Mouse (Mus musculus) heart, embryonic 11.5 days (tissue): ENCODE results near the gene Rpl29. TPM values are rescaled to one million over a fixed set of nuclear protein-coding genes. Genes with fewer than 3 reads are reported as not detected.

Source experiments
- ATAC-seq: fragments of 200-750 bp; cut with Nextera tagmentation; replicated peaks from 2 replicates; pipeline ENCODE4 v1.8.0; 2017; ENCODE audit warnings: moderate library complexity; ENCODE audit not compliant: insufficient number of reproducible peaks, low FRiP score, low TSS enrichment
- H3K27ac ChIP-seq: fragments of 300-500 bp; sonication (generic); 2 replicates; pipeline ENCODE4 v1.5.1; 2014; ENCODE audit warnings: mild to moderate bottlenecking, low read depth, low read length
- H3K27me3 ChIP-seq: fragments of 300-500 bp; sonication (generic); 2 replicates; pipeline ENCODE4 v1.6.1; 2014; ENCODE audit warnings: mild to moderate bottlenecking, low read length, mixed read lengths; ENCODE audit not compliant: control insufficient read depth, insufficient read depth
- H3K36me3 ChIP-seq: fragments of 300-500 bp; sonication (generic); 2 replicates; pipeline ENCODE4 v1.6.1; 2014; ENCODE audit warnings: mild to moderate bottlenecking, low read length, moderate library complexity, mixed read lengths; ENCODE audit not compliant: control insufficient read depth, insufficient read depth
- H3K4me1 ChIP-seq: fragments of 300-500 bp; sonication (generic); 2 replicates; pipeline ENCODE4 v1.6.1; 2014; ENCODE audit warnings: low read length; ENCODE audit not compliant: control insufficient read depth, insufficient read depth
- H3K4me2 ChIP-seq: fragments of 300-500 bp; sonication (generic); 2 replicates; pipeline ENCODE4 v1.6.1; 2014; ENCODE audit warnings: mild to moderate bottlenecking, moderate library complexity
- H3K4me3 ChIP-seq: fragments of 300-500 bp; sonication (generic); 2 replicates; pipeline ENCODE4 v1.5.1; 2014; ENCODE audit warnings: low read depth, low read length
- H3K9ac ChIP-seq: fragments of 300-500 bp; sonication (generic); 2 replicates; pipeline ENCODE4 v1.6.1; 2014; ENCODE audit warnings: mild to moderate bottlenecking, low read depth, low read length, moderate library complexity
- H3K9me3 ChIP-seq: fragments of 300-500 bp; sonication (generic); replicated peaks from 2 replicates; pipeline ENCODE4 v1.6.1; 2016; ENCODE audit warnings: low read length; ENCODE audit not compliant: control insufficient read depth
- WGBS: fragments of 180-500 bp; shearing (Covaris S2); extraction: QIAGEN DNeasy Blood & Tissue Kit; methylation state at CpG from one replicate; pipeline ENCODE4 v1.1.7; 2014; ENCODE audit not compliant: insufficient replicate concordance; 5-methylcytosine and 5-hydroxymethylcytosine counted together
- polyA plus RNA-seq: library from polyadenylated mRNA; unstranded; fragments of >200 nt; fragmentation: Nextera tagmentation; extraction: Ambion mirVana; gene quantifications from 2 replicates; pipeline ENCODE4 v1.2.1, GENCODE M21; 2014

The Rpl29 gene
- polyA plus RNA-seq, 1 experiment from 2014 or later = 851 TPM

DNA sequence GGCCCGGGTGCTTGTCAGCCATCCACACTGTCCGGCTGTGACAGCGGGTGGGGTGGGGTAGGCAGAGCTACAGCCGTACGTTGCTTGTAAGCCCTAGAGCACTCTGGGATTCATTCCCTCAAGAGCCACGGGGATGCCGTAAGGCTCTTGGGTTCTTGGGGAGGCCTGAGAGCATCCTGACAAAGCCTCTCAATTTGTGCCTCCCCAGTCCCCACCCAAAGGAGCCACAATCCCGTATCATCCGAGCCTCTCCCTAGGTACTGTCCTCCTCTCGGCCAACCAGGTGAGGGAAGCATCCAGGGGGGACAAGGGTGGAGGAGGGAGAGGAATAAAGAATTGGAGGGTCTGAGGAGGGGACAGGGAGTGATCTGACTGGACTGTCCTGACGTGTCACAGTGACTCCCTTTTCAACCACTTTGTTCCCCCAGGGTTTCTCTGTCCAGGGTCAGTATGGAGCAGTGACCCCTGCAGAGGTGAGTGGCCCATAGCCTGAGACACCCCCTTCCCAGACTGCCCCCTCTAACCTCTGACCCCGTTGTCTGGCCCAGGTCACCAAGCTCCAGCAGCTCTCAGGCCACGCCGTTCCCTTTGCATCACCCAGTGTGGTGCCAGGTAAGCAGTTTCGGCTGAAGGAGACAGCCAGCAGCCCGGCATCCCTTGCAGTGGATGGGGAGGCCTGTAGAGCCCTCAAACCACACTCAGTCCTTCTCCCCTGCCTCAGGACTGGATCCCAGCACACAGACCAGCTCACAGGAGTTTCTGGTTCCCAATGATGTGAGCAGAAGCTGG lies 32.6 kb downstream of the Rpl29 start:
- Histone ChIP-seq H3K4me2 (no peak overlapping the region), H3K9ac (no peak overlapping the region), H3K4me1 (peaks cover 28% of the 10 kb centered on the region), H3K27me3 (peaks cover 11% of the 10 kb centered on the region), H3K9me3 (no peaks in the 10 kb centered on the region), H3K4me3 (no peak overlapping the region), H3K27ac (no peak overlapping the region), H3K36me3 (peaks cover 10% of the 10 kb centered on the region)
- WGBS = 81% methylated on average over 16 of the region's 16 CpGs
- ATAC-seq = no peak

DNA sequence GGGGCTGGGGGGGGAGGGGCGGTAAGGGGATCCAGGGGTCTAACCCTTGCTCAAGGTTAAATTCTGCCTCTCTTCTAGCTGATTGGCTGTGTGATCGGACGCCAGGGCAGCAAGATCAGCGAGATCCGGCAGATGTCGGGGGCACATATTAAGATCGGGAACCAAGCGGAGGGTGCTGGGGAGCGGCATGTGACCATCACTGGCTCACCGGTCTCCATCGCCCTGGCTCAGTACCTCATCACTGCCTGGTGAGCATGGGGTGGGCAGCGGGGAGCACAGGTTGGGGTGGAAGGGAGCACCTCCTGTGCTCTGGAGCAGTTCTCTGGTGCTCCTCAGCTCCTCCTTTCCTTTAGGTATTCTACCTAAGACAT lies 33.2 kb downstream of the Rpl29 start:
- WGBS = 88% methylated on average over 12 of the region's 12 CpGs
- no peak overlapping the region for H3K27ac ChIP-seq
- H3K4me1 ChIP-seq = peaks cover 22% of the 10 kb centered on the region
- H3K4me2 ChIP-seq = no peak overlapping the region
- peaks cover 11% of the 10 kb centered on the region for H3K27me3 ChIP-seq
- ATAC-seq = no peak
- H3K9me3 ChIP-seq = no peaks in the 10 kb centered on the region
- H3K4me3 ChIP-seq = no peak overlapping the region
- peaks cover 10% of the 10 kb centered on the region for H3K36me3 ChIP-seq
- H3K9ac ChIP-seq = no peak overlapping the region

DNA sequence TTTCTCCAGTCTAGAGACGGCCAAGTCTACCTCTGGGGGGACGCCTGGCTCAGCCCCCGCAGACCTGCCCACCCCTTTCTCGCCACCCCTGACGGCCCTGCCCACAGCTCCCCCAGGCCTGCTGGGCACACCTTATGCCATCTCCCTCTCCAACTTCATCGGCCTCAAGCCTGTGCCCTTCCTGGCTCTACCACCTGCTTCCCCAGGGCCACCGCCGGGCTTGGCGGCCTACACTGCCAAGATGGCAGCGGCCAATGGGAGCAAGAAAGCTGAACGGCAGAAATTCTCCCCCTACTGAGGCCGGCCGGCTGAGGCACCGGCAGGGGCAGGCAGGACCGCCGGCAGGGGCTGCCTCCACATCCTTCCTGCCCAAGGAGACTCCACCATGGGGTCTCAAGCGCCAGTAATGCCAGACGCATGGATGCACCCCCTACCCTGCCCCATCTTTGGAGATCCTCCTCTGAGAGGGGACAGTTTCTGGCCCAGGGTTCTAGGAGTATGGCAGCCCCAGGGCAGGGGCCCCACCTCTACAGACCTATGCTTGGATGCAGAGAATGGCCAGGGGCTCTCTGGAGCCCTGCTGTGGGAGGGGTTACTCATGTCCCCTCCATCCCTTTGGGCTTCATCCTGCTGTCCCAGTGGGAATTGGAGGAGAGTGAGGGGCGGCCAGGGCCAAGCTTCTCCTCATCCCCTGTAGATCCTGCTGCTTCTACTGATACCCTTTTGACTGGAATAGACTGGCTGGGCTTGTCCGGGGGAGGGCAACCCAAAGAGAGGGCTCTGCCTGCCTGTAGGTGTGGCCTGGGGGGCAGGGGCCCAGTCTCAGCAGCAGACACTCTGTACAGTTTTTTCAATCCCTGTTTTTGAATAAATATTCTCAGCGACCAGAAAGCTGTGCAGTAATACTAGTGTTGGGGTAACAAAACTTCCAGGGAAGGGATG lies 34.1 kb downstream of the Rpl29 start:
- Histone ChIP-seq H3K27ac (no peak overlapping the region), H3K36me3 (peaks cover 10% of the 10 kb centered on the region), H3K27me3 (peaks cover 11% of the 10 kb centered on the region), H3K4me2 (peak overlapping the region; percentile 2; the same call in 1 of the 2 replicates), H3K9me3 (no peaks in the 10 kb centered on the region), H3K9ac (no peak overlapping the region), H3K4me1 (peaks cover 12% of the 10 kb centered on the region), H3K4me3 (no peak overlapping the region)
- no peak for ATAC-seq
- 82% methylated on average over 21 of the region's 21 CpGs for WGBS

DNA sequence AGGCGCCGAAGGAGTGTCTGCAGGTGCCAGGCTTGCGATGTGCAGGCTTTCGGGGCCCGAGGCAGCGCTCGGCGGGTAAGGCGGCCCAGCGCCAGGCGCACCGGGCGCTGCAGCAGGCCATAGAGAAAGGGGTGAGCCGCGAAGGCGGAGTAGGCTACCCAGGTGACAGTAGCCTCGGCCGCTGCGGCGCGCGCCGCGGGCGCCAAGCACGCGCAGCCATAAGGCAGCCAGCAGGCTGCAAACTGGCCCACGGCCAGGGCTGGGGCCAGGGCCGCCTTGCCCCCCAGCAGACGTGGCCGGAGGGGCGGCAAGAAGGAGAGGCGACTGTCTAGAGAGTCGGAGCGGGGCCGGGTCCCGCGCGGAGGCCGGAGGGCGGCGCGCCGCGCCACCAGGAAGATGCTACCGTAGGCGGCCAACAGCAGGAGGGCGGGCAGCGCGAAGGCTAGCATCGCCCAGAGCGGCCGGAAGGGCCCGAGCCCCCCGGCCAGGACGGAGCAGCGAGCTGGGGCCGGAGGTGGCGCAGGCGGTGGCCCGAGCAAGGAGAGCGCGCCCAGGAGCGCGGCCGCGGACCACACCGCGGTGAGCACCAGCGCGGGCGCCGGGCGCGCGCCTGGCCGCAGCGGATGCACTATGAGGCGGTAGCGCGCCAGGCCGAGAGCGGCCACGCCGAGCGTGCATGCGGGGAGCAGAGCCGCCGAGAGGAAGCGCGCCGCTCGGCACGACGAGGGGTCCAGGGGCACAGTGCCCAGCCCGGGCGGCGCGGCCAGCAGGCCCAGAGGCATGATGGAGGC lies 35.7 kb downstream of the Rpl29 start:
- peak; percentile 69 for ATAC-seq
- WGBS = 3% methylated on average over 97 of the region's 99 CpGs
- H3K27ac ChIP-seq = 0 out of 2 replicates have a peak overlapping the region, but pooled peaks have one; percentile 10

DNA sequence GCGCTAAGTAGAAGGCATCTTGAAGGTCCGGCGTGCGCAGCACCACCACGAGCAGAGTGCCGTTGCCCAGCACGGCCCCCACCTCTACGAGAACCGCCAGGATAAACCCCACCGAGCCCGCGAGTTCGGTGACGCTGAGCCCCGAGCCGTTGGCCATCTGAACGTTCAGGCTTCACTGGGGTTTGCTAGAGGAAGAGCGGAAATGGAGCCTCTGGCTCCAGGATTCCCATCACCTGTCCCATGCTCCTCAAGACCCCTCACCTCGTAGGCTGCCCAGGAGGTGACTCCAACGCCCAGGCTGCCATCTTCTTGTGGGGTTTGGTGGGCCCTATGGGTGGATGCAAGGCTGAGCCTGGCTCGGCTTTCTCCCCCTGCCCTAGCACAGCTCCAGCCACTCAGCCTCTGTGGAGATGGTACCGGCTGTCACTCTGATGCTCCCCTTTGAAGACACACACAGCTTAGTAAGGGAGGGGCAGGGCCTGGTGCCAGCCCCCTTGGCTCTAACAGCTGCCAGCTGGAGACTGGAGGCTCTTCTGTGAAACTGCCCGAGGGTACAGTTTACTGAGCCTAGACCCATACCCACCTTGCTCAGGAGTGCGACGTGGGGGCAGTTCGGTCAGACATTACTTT lies 36.4 kb downstream of the Rpl29 start, which contains the start of gene Gpr62:
Gpr62 (minus strand) TSS at position 368 of the 630 bp plus-strand sequence.
- Histone ChIP-seq H3K27me3 (peaks cover 11% of the 10 kb centered on the region), H3K4me2 (peak within 1 kb of the TSS; percentile 94), H3K9ac (peak within 1 kb of the TSS; percentile 73), H3K9me3 (no peaks in the 10 kb centered on the region), H3K36me3 (peaks cover 4% of the 10 kb centered on the region), H3K27ac (0 out of 2 replicates have a peak within 1 kb of the TSS, but pooled peaks have one; percentile 10), H3K4me3 (peak within 1 kb of the TSS; percentile 57), H3K4me1 (peaks cover 12% of the 10 kb centered on the region)
- no peak for ATAC-seq
- WGBS = 35% methylated on average over 26 of the region's 26 CpGs

More for the DNA sequence above, 35.7 kb downstream of the Rpl29 start:
- H3K4me2 ChIP-seq = peak overlapping the region; percentile 94
- H3K27me3 ChIP-seq = peaks cover 11% of the 10 kb centered on the region
- H3K4me1 ChIP-seq = peaks cover 12% of the 10 kb centered on the region
- peak overlapping the region; percentile 57 for H3K4me3 ChIP-seq
- no peaks in the 10 kb centered on the region for H3K9me3 ChIP-seq
- H3K9ac ChIP-seq = peak overlapping the region; percentile 73
- H3K36me3 ChIP-seq = peaks cover 9% of the 10 kb centered on the region

DNA sequence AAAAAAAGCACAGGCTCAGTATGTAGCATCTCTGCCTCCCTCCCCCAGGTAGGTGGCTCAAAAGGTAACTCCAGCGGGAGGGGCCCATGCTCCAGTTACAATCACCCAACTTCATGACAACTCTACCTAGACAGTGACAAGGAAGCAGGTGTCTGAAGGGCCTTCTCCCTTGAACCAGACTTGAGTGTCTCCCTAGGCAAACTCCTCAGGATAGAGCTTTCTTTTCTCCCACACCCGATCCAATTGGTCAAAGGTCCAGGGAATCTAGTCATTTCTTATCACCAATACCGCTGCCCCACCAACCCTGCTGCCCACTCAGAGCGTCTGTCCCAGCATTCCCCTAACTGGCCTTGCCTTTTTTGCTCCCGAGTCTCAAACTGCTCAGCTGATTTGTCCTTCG lies 37.5 kb downstream of the Rpl29 start:
- peaks cover 11% of the 10 kb centered on the region for H3K27me3 ChIP-seq
- ATAC-seq = no peak
- H3K4me3 ChIP-seq = no peak overlapping the region
- H3K36me3 ChIP-seq = peaks cover 4% of the 10 kb centered on the region
- WGBS = 78% methylated on average over 6 of the region's 6 CpGs
- peaks cover 14% of the 10 kb centered on the region for H3K4me1 ChIP-seq
- H3K27ac ChIP-seq = no peak overlapping the region
- H3K4me2 ChIP-seq = no peak overlapping the region
- no peaks in the 10 kb centered on the region for H3K9me3 ChIP-seq
- H3K9ac ChIP-seq = no peak overlapping the region

DNA sequence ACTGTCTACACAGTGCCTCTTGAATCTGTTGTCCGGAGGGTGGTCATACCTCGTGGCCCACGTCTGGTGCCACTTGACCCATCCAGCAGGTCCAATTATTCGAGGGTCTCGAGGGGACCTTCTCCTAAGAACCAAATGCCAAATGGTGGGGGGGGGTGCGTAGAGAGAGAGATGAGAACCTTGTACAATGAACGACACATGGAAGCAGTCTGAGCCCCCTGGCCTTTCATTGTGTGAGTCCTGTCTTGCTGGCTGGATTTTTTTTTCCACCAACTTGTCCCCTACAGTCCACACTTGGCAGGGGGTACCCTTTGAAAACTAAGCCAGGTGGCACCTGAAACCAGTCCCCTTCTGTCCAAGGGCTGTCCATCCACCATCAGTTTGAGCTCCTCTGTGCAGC lies 38.5 kb downstream of the Rpl29 start:
- H3K9me3 ChIP-seq = no peaks in the 10 kb centered on the region
- ATAC-seq = no peak
- no peak overlapping the region for H3K4me3 ChIP-seq
- peaks cover 4% of the 10 kb centered on the region for H3K36me3 ChIP-seq
- no peak overlapping the region for H3K4me2 ChIP-seq
- H3K4me1 ChIP-seq = peaks cover 22% of the 10 kb centered on the region
- 87% methylated on average over 7 of the region's 7 CpGs for WGBS
- peaks cover 11% of the 10 kb centered on the region for H3K27me3 ChIP-seq
- H3K27ac ChIP-seq = no peak overlapping the region
- H3K9ac ChIP-seq = no peak overlapping the region
